Mouse (Mus musculus) CD4-positive, CD25-positive, alpha-beta regulatory T cell (primary cell): ENCODE results near the gene Clpp. TPM values are rescaled to one million over a fixed set of nuclear protein-coding genes. Genes with fewer than 3 reads are reported as not detected.

Source experiments
- polyA plus RNA-seq: library from polyadenylated mRNA; unstranded; fragments of 100-300 nt; shearing (Covaris generic); gene quantifications from one replicate; pipeline ENCODE4 v1.2.1, GENCODE M21; 2017

Clpp gene
- polyA plus RNA-seq = 76.9 TPM

GRCm38 (mm10) chr17:56990115-56990746, at the start of gene Clpp:
Clpp (plus strand) TSS chr17:56990305.

GRCm38 (mm10) chr17:56982013-56982412, 8.1 kb upstream of the Clpp start, which contains the start of gene Acer1:
Acer1 (minus strand) TSS chr17:56982126.

GRCm38 (mm10) chr17:56997029-56997667, 7.0 kb downstream of the Clpp start, which contains the start of gene Alkbh7:
Alkbh7 (plus strand) TSS chr17:56997339.

DNA sequence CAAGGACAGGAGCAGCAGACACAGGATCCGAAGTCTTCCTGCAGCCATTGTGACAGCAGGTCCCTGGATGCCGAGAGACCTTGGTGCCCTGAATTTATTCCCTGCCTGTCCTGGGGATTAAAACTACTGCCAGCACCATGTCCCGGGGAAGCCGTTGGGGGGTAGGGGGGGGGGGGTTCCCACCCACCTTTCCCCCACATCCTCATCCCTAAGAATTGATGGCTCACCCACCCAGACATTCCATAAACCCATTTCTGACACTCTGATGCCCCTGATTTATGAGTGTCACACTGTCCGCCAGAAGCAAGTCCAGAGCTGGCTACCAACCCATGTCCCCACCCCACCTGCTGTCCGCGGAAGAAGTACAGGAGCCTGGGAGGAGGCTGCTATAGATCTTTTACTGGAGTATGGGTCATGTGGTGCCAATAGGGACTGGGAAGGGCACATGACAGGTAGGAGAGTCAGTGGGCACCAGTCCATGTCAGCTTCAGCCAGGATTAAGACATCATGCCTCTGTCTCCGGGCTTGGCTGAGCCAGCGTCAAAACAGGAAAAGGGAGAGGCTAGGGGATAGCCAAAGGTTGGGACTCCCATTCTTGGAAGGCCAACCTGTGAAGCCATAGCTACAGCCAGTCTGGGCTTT, 10.0 kb downstream of the Clpp start, which contains the start of gene Pspn:
TSS of gene Pspn (minus strand) at position 51 of the 642 bp plus-strand sequence.

DNA sequence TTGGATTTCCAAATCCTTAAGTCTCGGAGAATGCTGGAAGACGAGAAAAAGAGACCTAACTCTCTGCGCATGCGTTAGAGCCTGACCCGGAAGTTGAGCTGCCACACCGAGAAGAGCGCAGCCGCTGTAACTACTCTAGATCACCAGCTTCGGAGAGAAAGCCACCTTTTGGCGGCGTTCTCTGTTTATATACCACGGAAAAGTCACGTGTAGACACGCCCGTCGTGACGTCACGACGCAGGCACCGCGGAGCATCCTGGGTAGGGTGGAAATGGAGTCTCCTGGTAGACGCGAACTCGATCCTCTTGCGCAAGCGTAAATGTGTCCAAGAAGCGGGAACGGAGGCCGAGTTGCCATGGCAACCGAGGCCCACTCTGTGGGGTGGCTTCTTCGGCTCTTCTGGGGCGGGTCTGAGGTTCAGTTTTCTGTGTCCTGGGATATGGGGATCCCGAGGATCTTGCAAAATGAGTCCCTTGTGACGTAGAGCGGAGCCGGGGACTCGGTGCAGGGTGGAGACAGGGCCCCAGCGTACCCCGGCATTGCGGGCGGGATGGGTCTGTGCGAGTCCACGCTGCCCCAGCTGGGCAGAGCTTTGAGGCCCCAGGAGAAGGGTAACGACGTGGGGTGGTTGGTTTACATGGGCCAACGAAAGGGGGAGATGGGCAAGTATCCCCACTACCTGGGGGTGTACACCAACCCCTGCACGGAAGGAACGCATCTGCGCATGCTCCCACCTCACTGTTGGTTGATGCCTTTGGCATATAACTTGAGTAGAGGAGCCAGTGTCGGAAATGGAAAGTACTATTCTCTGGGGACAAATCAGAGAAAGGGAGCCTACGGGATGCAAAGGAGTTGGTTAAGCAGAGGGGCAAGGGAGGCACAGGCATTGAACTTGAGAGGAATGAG, 21.4 kb downstream of the Clpp start, which contains the start of the genes Gtf2f1 and Gm17949:
TSS of gene Gtf2f1 (minus strand) at position 53 of the 906 bp plus-strand sequence.
TSS of gene Gm17949 (plus strand) at position 234 of the 906 bp plus-strand sequence.

DNA sequence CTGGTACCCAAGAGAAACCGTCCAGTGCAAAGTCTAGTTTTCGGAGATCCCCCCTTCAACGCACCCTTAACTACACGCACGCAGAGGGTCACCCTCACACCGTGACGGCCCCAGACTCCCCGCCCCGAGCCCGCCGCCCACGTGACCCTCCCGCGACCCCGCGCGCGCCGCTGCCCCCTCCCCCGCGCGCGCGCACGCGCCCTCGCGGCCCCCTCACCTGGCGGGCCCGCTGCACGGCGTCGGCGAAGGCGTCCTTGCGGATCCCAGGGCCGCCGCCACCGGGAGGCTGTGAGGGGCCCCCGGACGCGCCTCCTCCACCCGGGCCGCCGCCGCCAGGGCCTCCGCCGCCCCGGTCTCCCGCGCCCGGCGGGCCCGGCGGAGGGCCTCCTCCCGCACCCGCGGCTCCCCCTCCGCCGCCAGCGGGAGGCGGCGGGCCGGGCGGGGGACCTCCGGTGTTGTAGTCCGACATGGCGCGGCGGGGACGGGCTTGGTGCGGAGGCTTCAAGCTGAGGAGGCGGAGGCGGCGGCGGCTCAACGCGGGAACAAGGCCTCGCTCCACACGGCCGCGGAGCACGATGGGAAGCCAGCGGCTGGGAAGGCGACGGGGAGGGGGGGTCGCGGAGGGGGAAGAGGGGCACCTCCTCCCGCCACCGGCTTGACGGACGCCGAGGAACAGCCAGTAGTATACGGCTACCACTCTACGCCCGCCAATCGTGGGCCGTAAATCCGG, 41.0 kb downstream of the Clpp start, which contains the start of gene Khsrp:
TSS of gene Khsrp (minus strand) at position 592 of the 730 bp plus-strand sequence.

GRCm38 (mm10) chr17:57041554-57041953, 51.4 kb downstream of the Clpp start, which contains the start of gene Slc25a41:
Slc25a41 (minus strand) TSS chr17:57041654.

Other genes starting within 250 kb of the Clpp start
- 0.18 TPM for gene Nrtn, start 232.8 kb upstream of the Clpp start, polyA plus RNA-seq
- gene Dus3l, start 225.5 kb upstream of the Clpp start, polyA plus RNA-seq = 57.9 TPM
- gene Prr22, start 220.1 kb upstream of the Clpp start, polyA plus RNA-seq = 1.8 TPM
- 1.4 TPM for gene Rfx2, start 159.3 kb upstream of the Clpp start, polyA plus RNA-seq
- gene Acsbg2, start 115.9 kb upstream of the Clpp start, polyA plus RNA-seq = not detected
- 0.24 TPM for gene 1700061G19Rik, start 114.8 kb upstream of the Clpp start, polyA plus RNA-seq
- gene Mllt1, start 54.9 kb upstream of the Clpp start, polyA plus RNA-seq = 42.0 TPM
- gene Acer1, start 8.2 kb upstream of the Clpp start, polyA plus RNA-seq = not detected
- gene Alkbh7, start 7.0 kb downstream of the Clpp start, polyA plus RNA-seq = 34.2 TPM
- 1.6 TPM for gene Pspn, start 9.7 kb downstream of the Clpp start, polyA plus RNA-seq
- gene Gtf2f1, start 21.0 kb downstream of the Clpp start, polyA plus RNA-seq = 90.6 TPM
- 0.61 TPM for gene Gm17949, start 21.2 kb downstream of the Clpp start, polyA plus RNA-seq
- 56.0 TPM for gene Khsrp, start 41.2 kb downstream of the Clpp start, polyA plus RNA-seq
- not detected for gene Slc25a41, start 51.3 kb downstream of the Clpp start, polyA plus RNA-seq
- 1.1 TPM for gene Crb3, start 68.8 kb downstream of the Clpp start, polyA plus RNA-seq
- 7.9 TPM for gene Slc25a23, start 69.6 kb downstream of the Clpp start, polyA plus RNA-seq
- 288 TPM for gene Dennd1c, start 88.2 kb downstream of the Clpp start, polyA plus RNA-seq
- 1.8 TPM for gene Tubb4a, start 97.5 kb downstream of the Clpp start, polyA plus RNA-seq
- gene Tnfsf9, start 115.0 kb downstream of the Clpp start, polyA plus RNA-seq = 4.1 TPM
- 0.72 TPM for gene Cd70, start 159.5 kb downstream of the Clpp start, polyA plus RNA-seq
- gene Tnfsf14, start 203.9 kb downstream of the Clpp start, polyA plus RNA-seq = 3.4 TPM
- 0.56 TPM for gene C3, start 237.8 kb downstream of the Clpp start, polyA plus RNA-seq